Mouse (Mus musculus) c-Kit-positive CD71-positive TER-119-positive erythroid progenitor cells, embryonic 14.5 days (primary cell): ENCODE data around the gene Gm28230.
A peak's percentile ranks its signal among the peaks of the same experiment; 100 is the strongest.

ENCODE experiments used
- DNase-seq: peaks from one replicate; pipeline ENCODE4 v3.0.0-alpha.2; 2013; ENCODE audit warnings: low spot score

Gene Gm28230

DNA sequence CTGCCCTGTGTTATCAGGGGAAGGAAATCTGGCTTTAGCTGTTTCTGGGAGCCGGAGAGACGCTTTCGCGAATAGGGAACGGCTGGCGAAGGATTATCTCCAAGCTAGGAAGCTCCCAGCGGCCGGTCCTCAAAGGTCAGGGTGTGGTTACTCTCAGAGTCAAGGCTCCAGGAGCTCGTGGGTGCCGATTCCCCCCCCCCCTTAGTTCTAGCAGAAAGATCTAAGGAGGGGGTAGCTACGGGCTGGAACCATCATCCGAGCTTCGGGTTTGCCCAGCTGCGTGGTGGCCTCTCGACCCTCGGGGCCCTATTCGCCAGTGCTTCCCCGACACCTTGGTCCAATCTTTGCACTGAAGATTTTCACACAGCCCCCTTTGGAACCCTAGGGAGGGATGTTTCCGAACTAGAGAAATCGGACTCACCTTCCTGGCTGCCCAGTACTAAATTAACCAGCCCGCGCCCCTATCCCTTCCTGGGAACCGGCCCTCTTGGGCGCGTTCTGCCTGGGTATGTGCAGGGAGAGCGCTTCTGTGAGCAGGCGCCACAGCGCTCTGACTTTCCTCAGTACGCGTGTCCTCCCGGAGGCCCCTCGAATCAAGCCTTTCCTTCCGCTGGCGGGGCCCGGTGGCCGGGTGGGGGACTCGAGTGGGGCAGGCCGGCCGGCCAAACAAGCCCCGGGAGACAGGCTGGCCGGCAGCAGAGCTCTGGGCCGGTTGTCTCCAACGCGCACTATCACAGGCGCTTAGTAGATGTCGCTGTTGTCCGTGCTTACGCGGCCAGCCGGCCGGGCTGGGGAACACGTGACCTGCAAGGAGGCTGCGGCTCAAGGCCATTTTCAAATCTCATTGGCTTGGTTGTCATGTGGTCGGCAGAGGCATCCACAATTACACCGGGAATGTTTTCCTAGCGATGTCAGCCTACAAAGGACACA lies 35.2 kb upstream of the Gm28230 start, which contains the start of gene Hoxd10:
Gene Hoxd10 (plus strand): TSS at position 903 of the 930 bp plus-strand sequence.
- no peak for DNase-seq

DNA sequence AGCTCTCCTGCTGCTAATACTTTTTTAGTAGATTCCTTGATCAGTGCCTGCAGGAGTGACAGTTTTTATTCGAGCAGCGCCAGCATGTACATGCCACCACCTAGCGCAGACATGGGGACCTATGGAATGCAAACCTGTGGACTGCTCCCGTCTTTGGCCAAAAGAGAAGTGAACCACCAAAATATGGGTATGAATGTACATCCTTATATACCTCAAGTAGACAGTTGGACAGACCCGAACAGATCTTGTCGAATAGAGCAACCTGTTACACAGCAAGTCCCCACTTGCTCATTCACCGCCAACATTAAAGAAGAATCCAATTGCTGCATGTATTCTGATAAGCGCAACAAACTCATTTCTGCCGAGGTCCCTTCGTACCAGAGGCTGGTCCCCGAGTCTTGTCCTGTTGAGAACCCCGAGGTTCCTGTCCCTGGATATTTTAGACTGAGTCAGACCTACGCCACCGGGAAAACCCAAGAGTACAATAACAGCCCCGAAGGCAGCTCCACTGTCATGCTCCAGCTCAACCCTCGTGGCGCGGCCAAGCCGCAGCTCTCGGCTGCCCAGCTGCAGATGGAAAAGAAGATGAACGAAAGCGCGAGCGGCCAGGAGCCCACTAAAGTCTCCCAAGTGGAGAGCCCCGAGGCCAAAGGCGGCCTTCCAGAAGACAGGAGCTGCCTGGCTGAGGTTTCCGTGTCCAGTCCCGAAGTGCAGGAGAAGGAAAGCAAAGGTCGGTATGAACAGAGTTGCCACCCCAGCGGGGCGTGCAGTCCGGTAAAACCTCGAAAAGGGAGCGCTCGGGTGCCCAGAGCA lies 34.3 kb upstream of the Gm28230 start:
- no peak for DNase-seq

DNA sequence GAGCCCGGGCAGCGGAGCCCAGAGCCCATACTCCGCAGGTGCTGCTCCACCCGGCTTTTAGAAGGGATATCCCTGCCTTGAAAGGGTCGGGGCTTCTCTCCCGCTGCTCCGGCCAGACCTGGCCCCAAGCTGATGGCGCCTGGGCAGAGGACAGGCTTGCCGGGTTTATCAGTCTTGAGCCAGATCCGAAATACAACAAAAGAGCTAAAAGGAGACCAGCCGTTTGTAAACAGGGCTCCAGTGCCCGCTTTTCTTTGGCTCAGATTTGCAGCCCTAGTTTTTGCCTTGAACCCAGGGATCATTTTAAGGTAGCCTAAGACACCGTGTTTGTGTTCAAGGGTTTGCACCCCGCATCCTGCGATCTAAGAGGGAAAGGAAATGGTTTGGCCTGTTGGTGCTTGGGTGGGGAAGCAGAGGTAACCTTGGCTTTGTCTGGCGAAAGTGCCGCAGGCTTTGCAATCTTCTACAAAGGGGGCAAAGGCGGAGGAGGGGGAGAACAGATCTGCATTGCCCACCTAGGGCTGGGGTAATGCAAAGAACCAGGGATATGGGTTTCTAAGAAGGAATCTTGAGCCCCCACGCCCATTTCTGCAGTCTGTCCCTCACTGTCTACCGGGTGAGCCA lies 33.6 kb upstream of the Gm28230 start:
- DNase-seq = no peak

DNA sequence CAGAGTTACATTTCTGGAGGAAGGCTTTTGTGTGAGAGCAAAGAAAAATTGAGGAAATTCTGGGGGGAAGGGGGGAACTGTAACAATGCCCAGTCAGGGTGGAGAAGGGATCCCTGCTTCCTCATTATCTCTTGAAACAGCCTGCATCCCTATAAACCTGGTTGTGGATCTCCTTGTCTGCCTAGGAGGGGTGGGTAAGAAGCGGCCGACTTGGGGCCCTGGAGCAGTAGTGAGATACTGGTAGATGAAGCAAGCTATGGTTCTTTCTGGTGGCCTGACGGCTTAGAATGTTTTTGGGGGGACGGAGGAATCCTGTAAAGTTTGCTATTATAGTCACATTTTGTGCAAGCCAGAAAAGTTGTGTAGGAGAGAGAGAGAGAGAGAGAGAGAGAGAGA lies 33.1 kb upstream of the Gm28230 start:
- DNase-seq = no peak

DNA sequence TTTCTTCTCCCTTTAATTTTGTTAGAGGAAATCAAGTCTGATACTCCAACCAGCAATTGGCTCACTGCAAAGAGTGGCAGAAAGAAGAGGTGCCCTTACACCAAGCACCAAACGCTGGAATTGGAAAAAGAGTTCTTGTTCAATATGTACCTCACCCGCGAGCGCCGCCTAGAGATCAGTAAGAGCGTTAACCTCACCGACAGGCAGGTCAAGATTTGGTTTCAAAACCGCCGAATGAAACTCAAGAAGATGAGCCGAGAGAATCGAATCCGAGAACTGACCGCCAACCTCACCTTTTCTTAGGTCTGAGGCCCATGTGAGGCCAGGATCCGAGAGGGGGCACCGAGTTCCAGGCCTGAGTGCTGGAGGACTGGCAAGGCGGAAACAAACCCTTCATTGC lies 32.5 kb upstream of the Gm28230 start:
- DNase-seq = no peak

DNA sequence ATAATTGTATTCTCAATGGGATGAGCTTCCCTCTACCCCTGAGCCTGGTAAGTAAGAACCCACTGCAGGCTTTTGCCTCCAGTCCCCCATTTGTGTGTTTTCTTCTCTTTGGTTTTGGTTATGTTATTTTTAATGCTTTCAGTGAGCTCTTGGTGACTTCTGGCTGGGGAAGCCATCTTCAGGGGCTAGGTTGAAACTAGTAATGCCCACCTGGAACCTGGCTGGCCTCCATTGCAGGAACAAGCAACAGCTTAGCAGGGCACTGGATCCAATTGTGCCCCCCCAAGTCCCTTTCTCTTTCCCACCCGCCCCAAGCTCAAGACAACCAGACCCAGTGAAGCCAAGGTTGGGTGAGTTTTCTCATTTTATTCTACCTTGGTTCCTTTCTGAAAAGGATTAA lies 31.1 kb upstream of the Gm28230 start:
- no peak for DNase-seq

DNA sequence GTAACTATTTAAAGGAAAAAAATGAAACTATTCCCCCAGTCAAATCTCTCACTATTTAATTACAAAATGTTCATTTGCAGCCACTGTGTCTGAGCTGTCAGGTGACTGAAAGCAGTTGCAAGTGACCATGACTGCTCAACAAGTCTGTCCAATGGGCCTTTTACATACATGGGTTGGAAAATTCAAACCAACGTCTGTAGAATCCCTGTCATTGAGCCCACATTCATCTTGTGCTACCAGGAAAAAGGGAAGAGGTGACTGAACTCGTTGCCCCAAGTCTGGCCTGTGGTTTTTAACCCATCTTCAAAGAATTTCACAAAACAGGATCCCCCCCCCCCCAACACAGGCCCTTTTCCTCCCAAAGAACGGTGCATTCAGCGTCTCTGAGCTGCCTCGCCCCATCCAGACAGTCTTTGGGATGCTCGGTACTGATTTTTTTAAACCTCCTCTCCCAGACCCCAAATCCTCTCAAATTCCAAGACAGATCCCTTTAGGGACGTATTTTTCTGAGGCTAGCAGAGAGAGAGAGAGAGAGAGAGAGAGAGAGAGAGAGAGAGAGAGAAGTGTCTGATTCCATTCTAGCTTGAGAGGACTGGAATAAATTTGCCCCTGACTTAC lies 30.6 kb upstream of the Gm28230 start:
- DNase-seq = no peak

DNA sequence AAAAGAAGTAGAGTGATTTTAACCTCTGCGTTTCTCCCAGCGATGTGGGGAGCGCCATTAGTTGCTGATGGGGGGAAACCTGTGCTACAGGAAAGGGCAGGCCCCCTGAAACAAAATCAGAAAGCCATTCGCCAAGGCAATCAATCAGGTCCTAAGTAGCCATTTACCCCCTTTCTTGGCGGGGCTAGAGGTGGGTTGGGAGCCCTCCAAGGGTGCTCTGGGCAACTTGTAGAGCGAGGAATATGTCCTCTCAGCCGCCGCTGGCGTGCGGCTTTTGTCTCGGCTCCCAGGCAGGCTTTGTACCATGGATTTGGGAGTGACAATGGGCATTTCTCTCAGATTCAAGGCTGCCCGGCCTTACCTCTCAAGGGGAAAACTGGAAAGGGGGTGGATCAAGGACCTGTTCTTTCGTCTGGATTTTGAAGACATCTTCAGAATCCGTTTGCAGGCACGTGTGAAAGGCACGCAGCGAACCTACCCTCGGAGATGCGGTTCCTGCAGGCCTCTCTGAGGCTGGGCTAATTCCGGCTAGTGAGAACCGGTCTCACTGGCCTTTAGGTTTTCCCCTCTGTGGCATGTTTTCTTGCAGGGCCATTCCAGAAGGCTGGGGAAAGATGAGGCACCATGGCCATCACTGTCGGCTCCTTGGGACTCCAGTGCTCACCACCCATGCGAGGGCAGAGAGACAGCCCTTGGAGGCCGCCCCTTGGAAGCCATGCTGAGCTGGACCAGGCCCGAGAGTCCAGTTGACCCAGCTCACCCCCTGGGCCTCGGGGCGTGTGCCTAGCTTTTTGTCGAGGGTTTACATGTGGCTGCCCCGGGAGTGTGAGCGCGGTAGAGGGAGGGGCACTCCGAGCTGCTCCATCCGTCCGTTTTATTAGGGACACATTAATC lies 29.8 kb upstream of the Gm28230 start:
- DNase-seq = no peak

DNA sequence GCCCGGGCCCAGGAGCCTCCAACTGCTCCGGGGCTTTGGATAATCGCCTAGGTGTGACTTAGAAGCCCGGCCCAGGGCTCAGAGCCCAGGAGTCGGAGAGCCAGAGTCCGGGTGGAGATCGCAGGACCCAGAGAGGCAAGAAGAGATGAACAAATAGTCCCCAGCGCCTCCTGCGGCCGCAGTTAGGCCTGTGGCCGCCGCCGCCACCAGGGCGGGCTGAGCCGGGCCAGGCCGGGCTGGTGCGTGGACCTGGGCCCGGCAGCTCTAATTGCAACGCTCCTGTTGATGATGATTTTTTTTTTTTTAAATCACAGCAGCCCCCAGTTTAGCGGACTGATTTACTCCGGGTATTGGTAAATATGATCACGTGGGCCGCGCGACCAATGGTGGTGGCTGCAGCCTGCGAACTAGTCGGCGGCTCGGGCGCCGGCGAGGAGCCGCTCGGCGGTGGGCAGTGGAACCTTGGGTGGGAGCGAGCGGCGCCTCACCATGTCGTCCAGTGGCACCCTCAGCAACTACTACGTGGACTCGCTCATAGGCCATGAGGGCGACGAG lies 28.9 kb upstream of the Gm28230 start, which contains the start of gene Hoxd9:
Gene Hoxd9 (plus strand): TSS at position 161 of the 555 bp plus-strand sequence.
- DNase-seq = no peak

DNA sequence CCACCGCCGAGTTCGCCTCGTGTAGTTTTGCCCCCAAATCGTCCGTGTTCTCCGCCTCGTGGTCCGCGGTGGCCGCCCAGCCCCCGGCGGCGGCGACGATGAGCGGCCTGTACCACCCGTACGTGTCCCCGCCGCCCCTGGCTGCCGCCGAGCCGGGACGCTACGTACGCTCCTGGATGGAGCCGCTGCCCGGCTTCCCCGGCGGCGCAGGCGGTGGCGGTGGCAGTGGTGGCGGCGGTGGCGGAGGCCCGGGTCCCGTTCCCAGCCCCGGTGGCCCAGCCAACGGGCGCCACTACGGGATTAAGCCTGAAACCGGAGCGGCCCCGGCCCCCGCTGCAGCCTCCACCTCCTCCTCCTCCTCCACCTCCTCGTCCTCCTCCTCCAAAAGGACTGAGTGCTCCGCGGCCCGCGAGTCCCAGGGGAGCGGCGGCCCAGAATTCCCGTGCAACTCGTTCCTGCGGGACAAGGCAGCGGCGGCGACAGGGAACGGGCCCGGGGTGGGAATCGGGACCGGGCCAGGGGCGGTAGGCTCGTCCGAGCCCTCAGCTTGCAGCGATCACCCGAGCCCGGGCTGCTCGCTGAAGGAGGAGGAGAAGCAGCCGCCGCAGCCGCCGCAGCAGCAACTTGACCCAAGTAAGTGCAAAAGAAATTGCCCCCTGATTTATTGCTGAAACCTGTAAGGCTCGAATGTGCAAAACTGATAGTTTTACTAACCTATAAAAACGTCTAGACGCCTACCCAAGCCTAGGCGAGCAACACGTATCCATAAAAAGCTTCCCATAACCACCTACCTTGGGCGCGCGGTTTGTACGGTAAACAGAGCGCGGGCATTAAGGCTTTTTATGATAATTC lies 28.1 kb upstream of the Gm28230 start:
- DNase-seq = no peak

DNA sequence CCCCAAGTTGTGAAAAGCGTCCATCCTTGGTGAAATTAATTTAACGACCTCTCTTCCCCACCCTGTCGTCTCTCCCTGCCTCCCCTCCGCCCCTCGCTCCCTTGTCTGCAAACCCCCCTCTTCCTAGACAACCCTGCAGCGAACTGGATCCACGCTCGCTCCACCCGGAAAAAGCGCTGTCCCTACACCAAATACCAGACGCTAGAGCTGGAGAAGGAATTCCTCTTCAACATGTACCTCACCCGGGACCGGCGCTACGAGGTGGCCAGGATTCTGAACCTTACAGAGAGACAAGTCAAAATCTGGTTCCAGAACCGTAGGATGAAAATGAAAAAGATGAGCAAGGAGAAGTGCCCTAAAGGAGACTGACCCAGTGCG lies 27.5 kb upstream of the Gm28230 start:
- DNase-seq = no peak

DNA sequence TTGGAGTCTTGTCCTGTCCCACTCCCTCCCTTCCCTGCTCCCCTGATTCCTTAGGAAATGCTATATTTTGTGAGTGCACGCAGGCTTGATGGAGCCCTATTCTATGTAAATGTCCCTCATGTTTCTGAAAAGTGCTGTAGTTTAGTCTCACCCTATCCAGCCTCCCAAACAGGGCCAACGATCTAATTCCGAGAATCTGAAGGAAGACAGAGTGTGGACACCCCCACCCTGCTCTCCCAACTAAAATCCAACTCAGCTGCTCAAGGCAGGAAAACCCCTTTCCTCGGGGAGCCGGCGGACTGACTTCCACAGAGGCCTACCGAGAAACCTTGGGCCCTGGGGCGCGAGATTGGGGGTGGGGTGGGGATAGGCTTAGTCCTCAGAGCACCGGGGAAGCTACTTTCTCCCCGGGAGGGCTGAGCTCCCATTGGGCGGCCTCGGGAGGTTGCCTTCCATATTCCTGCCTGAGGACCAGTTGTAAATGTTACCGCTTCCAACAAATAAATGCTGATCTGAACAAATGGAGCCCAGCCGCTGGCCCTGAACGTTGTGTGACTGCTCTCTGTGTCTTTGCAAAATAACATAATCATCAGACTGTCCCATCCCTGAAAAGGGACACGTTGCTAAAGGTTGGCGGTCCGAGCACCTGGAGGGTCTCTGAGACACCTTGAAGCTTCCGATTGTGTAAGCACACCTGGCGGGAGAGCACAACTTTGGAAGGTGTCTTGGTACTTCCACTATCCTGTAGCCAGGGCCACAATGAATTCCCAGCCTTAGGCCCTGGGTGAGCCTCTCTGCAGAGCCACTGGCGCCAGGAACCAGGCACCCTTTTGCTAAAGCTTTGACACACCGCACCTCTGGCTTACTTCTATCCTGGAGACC lies 26.6 kb upstream of the Gm28230 start:
- no peak for DNase-seq

DNA sequence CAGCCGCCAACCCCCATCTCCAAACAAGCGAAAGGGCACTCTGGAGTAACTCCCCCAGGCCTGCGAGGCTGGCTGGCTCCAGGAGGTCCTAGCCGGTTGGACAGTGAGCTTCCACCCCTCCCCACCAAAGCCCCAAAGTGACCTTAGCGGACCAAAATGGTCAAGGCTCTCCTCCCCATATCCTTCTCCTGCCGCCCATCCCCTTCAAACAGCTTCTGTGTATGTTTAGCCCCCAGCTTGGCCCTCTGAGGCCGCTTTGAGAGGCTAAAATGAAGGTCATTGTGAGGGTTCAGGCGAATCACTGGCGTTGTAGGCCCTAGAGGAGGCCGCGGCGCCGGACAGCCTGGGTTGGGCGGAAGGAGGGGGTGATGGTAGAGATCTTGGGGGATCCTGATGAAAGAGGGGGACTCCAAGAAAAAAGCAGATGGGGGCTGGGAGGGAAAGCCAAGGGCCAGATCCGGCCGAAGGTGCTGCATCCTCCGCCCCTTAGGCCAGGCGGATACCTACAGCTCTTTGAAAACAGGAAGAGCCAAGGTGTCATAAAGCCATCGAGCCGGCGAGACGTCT lies 25.9 kb upstream of the Gm28230 start:
- no peak for DNase-seq

DNA sequence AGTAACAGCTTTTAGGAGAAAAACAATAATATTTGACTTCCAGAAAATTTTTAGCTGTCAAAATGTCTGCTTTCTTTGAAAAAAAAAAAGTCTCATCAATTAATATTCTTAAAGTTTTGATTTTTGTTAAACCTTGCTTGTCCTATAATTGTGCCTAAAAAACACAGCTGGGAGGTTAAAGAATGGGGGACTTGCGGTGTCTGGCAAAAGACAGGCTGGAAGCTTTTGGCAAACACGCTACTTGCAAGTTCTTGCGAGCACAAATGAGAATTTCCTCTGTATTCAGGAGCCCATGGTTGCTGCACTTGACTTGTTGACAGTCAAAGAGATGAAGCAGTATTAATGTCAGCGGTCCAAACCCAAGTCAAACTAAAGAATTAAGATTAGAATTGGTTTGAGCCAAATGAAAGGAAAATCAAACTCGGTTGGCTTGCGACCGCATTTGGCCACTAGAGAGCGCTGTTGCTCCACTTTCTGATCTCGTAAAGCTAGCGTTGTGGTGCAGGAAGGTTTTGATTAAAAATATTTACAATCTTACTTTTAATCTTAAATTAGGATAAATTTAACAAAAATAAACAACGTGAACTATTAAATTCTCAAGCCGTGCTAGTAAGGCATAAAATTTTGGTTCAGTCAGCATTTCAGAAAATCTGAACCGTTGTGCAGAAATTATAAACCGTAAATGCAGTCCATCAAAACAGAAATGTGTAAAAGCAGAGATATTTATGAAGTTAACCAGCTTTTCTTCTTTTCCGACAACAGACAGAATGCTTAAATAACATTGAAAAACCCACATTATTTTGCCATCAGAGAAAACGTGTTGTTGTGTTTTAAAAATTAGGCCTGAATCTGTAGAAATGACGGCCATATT lies 24.3 kb upstream of the Gm28230 start:
- DNase-seq = peak; percentile 40

DNA sequence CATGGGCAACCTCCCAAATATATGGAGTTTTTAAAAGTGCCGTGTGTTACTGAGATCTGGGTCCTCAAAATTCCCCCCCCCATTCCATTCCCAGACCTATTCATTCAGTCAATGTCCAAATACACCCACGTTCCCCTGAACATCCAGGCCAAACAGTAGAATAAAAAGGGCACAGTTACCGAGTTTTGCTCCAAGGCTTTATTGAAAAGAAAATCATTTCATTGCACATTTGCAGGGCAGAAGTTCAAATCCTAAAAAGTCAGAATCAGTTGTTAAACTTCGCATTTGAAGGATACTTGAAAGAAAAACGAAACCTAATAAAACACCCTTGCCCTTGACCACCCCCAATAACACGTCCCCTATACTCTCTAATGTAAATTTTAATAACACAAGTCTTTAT lies 23.7 kb upstream of the Gm28230 start:
- DNase-seq = no peak

DNA sequence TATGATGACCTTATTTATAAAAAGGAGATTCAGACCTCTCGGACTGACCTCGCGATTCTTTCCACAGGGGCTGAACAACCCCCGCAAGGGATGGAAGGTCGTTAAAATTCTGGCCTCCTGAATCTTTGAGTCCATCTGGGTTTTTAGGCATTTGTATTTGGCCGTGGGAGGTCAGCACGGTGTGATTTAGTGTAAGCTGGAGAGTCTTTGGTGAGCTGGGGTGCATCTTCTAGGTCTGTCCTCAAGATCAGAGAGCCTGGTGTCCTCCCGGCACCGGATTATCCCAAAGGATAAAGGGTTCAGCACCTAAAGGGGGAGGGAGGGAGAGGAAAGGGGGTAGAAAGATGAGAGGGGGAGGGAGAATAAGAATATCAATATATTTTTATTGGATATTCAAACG lies 23.2 kb upstream of the Gm28230 start:
- DNase-seq = no peak

DNA sequence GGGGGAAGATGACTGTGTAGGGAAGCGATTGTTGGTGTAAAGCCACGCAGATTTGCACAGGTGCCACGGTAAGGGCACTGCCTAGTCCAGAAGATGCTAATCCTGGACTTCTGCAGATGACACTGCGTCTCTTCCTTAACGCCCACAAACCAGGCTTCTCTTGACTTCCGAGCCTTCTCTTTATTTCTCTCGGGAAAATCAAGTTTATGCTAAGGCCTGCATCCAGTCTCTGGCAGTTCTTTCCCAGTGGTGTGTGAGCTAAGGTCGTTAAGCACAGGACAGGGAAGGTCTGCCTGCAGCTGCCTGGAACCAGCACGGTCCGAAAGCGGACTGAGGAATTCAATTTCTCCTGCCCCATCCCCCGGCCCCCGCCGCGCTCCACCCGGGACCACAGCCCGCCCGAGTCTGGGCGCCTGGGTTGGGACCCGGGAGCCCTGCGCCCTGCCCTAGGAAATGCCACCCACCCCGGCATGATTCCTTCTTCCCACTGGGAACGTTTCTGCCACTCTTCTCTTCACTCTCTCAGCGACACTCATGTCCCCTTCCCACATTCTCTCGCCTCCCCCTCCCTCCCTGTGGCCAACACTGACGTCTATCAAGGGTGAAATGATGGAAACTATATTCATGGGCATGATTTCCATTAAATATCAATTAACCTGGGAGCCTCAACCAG lies 22.7 kb upstream of the Gm28230 start:
- no peak for DNase-seq
